Mouse (Mus musculus) ES-E14 (cell line): ENCODE measurements around the gene Mitf. TPM values are rescaled to one million over a fixed set of nuclear protein-coding genes. Genes with fewer than 3 reads are reported as not detected.

Experiments
- DNase-seq: peaks from one replicate; pipeline ENCODE4 v3.0.0-alpha.2; 2013; ENCODE audit warnings: low read depth, low spot score
- H3K27ac ChIP-seq: 2 replicates; pipeline ENCODE4 v1.5.1; 2012; ENCODE audit warnings: low read depth, mild to moderate bottlenecking, low read length, moderate library complexity, mixed read lengths; ENCODE audit not compliant: poor library complexity, insufficient read depth, severe bottlenecking
- H3K36me3 ChIP-seq: 2 replicates; pipeline ENCODE4 v1.6.1; 2012; ENCODE audit warnings: mild to moderate bottlenecking, low read length, moderate library complexity, mixed read lengths; ENCODE audit not compliant: control insufficient read depth, poor library complexity, insufficient read depth, severe bottlenecking
- H3K4me1 ChIP-seq, 2 experiments: fragments of 150-350 bp in 1 of 2; sonication (generic) in 1 of 2; 2 replicates each; pipeline ENCODE4 v1.6.1; 2012; ENCODE audit warnings: low read length in 2 of 2, mild to moderate bottlenecking in 1 of 2, mixed read lengths in 1 of 2; ENCODE audit not compliant: control insufficient read depth in 2 of 2, insufficient read depth in 2 of 2, poor library complexity in 1 of 2
- H3K4me3 ChIP-seq, 2 experiments: fragments of 150-350 bp in 1 of 2; sonication (generic) in 1 of 2; 2 replicates each; pipeline ENCODE4 v1.5.1; 2012; ENCODE audit warnings: low read length in 2 of 2, low read depth in 1 of 2, mild to moderate bottlenecking in 1 of 2, mixed read lengths in 1 of 2; ENCODE audit not compliant: insufficient read depth in 1 of 2, poor library complexity in 1 of 2, severe bottlenecking in 1 of 2
- H3K9ac ChIP-seq: 2 replicates; pipeline ENCODE4 v1.6.1; 2012; ENCODE audit warnings: low read depth, mild to moderate bottlenecking, low read length, mixed read lengths; ENCODE audit not compliant: poor library complexity, insufficient read depth, severe bottlenecking
- H3K9me3 ChIP-seq: fragments of 150-350 bp; sonication (generic); 2 replicates; pipeline ENCODE4 v1.6.1; 2012; ENCODE audit warnings: low read depth, mild to moderate bottlenecking, low read length; ENCODE audit not compliant: control insufficient read depth, insufficient read depth
- CHD2 ChIP-seq: IDR thresholded peaks from 2 replicates; pipeline ENCODE4 v1.6.1; 2014; ENCODE audit warnings: mild to moderate bottlenecking, low read depth, low read length, inconsistent platforms
- HCFC1 ChIP-seq: IDR thresholded peaks from 2 replicates; pipeline ENCODE4 v1.6.1; 2012; ENCODE audit warnings: low read length, inconsistent platforms, borderline replicate concordance; ENCODE audit not compliant: insufficient read depth
- MAFK ChIP-seq: IDR thresholded peaks from 2 replicates; pipeline ENCODE4 v1.6.1; 2014; ENCODE audit warnings: mild to moderate bottlenecking, low read depth, low read length, inconsistent platforms; ENCODE audit not compliant: insufficient read depth
- ZC3H11A ChIP-seq: IDR thresholded peaks from 2 replicates; pipeline ENCODE4 v1.6.1; 2012; ENCODE audit warnings: low read depth, mild to moderate bottlenecking, inconsistent platforms, low read length, borderline replicate concordance
- ZNF384 ChIP-seq: IDR thresholded peaks from 2 replicates; pipeline ENCODE4 v1.6.1; 2012; ENCODE audit warnings: low read depth, low read length, inconsistent platforms
- in situ Hi-C, 2 experiments: fragments of 600-800 bp; cut with MboI; formaldehyde crosslinking; loops; one replicate each; pipeline ENCODE4 v1.15.1; 2025; ENCODE audit warnings: low sequenced_read_pairs in 2 of 2, inconsistent platforms in 1 of 2; ENCODE audit not compliant: unreplicated experiment in 2 of 2
- total RNA-seq: library from RNA; depleted of rRNA; stranded (reverse); fragments of 300-350 nt; gene quantifications from 2 replicates; pipeline ENCODE4 v1.2.3, GENCODE M21; 2012

Mitf gene
- total RNA-seq, 1 experiment, result 9.3 TPM

- DNase-seq, result no peak
- H3K9me3 ChIP-seq, result no peaks in the 10 kb centered on the region
- no peak overlapping the region for H3K4me3 ChIP-seq
- no peaks in the 10 kb centered on the region for H3K36me3 ChIP-seq
- H3K4me1 ChIP-seq, result no peaks in the 10 kb centered on the region
- H3K9ac ChIP-seq, result no peak overlapping the region
- no peak overlapping the region for H3K27ac ChIP-seq
- TF ChIP-seq ZC3H11A, result no peak
- TF ChIP-seq HCFC1, result no peak
- no peak for TF ChIP-seq ZNF384
- no peak for TF ChIP-seq CHD2
- no peak for TF ChIP-seq MAFK
- in situ Hi-C loops, result no loop called here
Observed at GRCm38 (mm10) chr6:97937897-97938614, 131.2 kb downstream of the Mitf start.

GRCm38 (mm10) chr6:97940916-97941315 is 134.1 kb downstream of the Mitf start:
- H3K4me3 ChIP-seq, result no peak overlapping the region
- no peaks in the 10 kb centered on the region for H3K4me1 ChIP-seq
- no peaks in the 10 kb centered on the region for H3K36me3 ChIP-seq
- no peak overlapping the region for H3K9ac ChIP-seq
- TF ChIP-seq CHD2 (no peak), MAFK (no peak), ZNF384 (no peak), ZC3H11A (no peak), HCFC1 (no peak)
- in situ Hi-C loops, result no loop called here
- H3K9me3 ChIP-seq, result no peaks in the 10 kb centered on the region
- DNase-seq, result no peak
- H3K27ac ChIP-seq, result no peak overlapping the region

GRCm38 (mm10) chr6:97950033-97950881 is 143.4 kb downstream of the Mitf start:
- no peak overlapping the region for H3K4me3 ChIP-seq
- H3K9me3 ChIP-seq, result no peaks in the 10 kb centered on the region
- in situ Hi-C loops, result no loop called here
- TF ChIP-seq ZNF384 (no peak), HCFC1 (no peak), ZC3H11A (no peak), CHD2 (no peak), MAFK (no peak)
- H3K27ac ChIP-seq, result no peak overlapping the region
- DNase-seq, result no peak
- H3K4me1 ChIP-seq, result peaks cover 16 to 18% of the 10 kb centered on the region in 2 experiments
- H3K36me3 ChIP-seq, result peaks cover 2% of the 10 kb centered on the region; the same call in 1 of the 2 replicates
- H3K9ac ChIP-seq, result no peak overlapping the region

GRCm38 (mm10) chr6:97950882-97951245 is 144.0 kb downstream of the Mitf start:
- no peak overlapping the region for H3K27ac ChIP-seq
- peaks cover 17 to 18% of the 10 kb centered on the region in 2 experiments for H3K4me1 ChIP-seq
- H3K4me3 ChIP-seq, result no peak overlapping the region
- in situ Hi-C loops, result no loop called here
- no peak for TF ChIP-seq MAFK
- TF ChIP-seq HCFC1, result no peak
- TF ChIP-seq ZC3H11A, result no peak
- no peak for TF ChIP-seq ZNF384
- TF ChIP-seq CHD2, result no peak
- no peaks in the 10 kb centered on the region for H3K9me3 ChIP-seq
- no peak overlapping the region for H3K9ac ChIP-seq
- H3K36me3 ChIP-seq, result peaks cover 2% of the 10 kb centered on the region; the same call in 1 of the 2 replicates
- DNase-seq, result no peak
